Comparison of ENCODE assay signal across 8 mouse cellular contexts in the genomic region with DNA sequence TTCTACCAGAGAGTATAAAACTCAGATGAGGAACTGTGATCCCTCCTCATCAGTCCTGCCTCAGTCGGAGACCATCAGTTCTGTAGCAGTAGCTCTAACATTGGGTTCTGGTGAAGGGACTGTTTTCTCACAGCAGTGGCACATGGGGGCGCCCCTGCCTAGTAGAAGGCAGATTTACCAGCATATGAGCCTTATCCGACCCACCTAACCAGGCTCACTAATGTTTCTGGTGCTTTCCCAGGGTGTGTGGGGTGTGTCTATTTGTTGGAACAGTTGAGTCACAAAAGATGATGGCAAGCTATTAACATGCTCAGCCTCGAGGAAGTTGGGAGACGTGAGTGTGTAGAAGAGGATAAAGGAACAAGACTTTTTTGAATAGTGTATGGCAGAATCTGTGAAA.
DNase-seq lines count a peak whose midpoint lies in the region; ATAC-seq and TF ChIP-seq lines count a peak whose summit lies in the region.

No protein-coding gene starts in this region.

- H3K4me1 ChIP-seq in MEL (ENCODE audit: control insufficient read depth in 1 of 2, insufficient read depth in 2 of 2, low read length in 2 of 2), result no peaks in the 10 kb centered on the region
- no peaks in the 10 kb centered on the region for H3K4me1 ChIP-seq in hindbrain, embryonic 13.5 days (replicated peaks)
- H3K4me1 ChIP-seq in neural tube, embryonic 12.5 days, result no peaks in the 10 kb centered on the region

- no peaks in the 10 kb centered on the region for H3K79me2 ChIP-seq in MEL (ENCODE audit: control insufficient read depth, insufficient read depth, low read length, poor library complexity)

- H3K4me2 ChIP-seq in hindbrain, embryonic 13.5 days, result no peak overlapping the region
- H3K4me2 ChIP-seq in neural tube, embryonic 12.5 days (replicated peaks), result no peak overlapping the region

- no peak overlapping the region for H3K27ac ChIP-seq in MEL (ENCODE audit: control insufficient read depth, low read depth, low read length)
- no peak overlapping the region for H3K27ac ChIP-seq in hindbrain, embryonic 13.5 days
- H3K27ac ChIP-seq in neural tube, embryonic 12.5 days, result no peak overlapping the region

- TF ChIP-seq CTCF in MEL (IDR thresholded peaks at IDR 0.05 in 2 of 3, conservative IDR thresholded peaks at IDR 0.05 in 1 of 3; ENCODE audit: control insufficient read depth in 1 of 3, insufficient read depth in 1 of 3, low read depth in 2 of 3, low read length in 3 of 3, poor library complexity in 1 of 3, severe bottlenecking in 1 of 3), result peak in 1 of 3 experiments; percentile 30; a peak in 1 of 6 replicates

- intact Hi-C loops in left cerebral cortex, postnatal 25 days (cut with DNase I), result loop anchor here (2.0 to 10.0 kb wide), 3 partner anchors 429 to 1271 kb away; no protein-coding TSS in a partner anchor

- no peak for TF ChIP-seq POLR2A in MEL (IDR thresholded peaks at IDR 0.05; ENCODE audit: control insufficient read depth in 1 of 2, insufficient read depth in 1 of 2, low read depth in 1 of 2, low read length in 2 of 2, poor library complexity in 1 of 2)

- peak; percentile 11 to 28 for DNase-seq in cerebellum, adult 18-20 months
- no peak for DNase-seq in cerebellum, adult 11-12 months
- peak; percentile 2 for DNase-seq in MEL (ENCODE audit: low read depth, low spot score)
- peak; percentile 69 for DNase-seq in embryo, embryonic 10 days (ENCODE audit: low spot score)
- DNase-seq in left cerebral cortex, postnatal 25 days (ENCODE audit: low spot score in 2 of 2), result peak; percentile 54 to 77
- no peak for DNase-seq in spleen, adult 12 weeks (ENCODE audit: low spot score)

- WGBS in hindbrain, embryonic 13.5 days, result 22% methylated on average over 5 of the region's 5 CpGs
- 23% methylated on average over 5 of the region's 5 CpGs for WGBS in neural tube, embryonic 12.5 days

- H3K9me3 ChIP-seq in MEL (replicated peaks; ENCODE audit: insufficient read depth, low read length), result no peaks in the 10 kb centered on the region
- H3K9me3 ChIP-seq in hindbrain, embryonic 13.5 days, result no peaks in the 10 kb centered on the region
- no peaks in the 10 kb centered on the region for H3K9me3 ChIP-seq in neural tube, embryonic 12.5 days

- no peak overlapping the region for H3K9ac ChIP-seq in MEL (ENCODE audit: control insufficient read depth, low read depth, low read length, poor library complexity, severe bottlenecking)
- H3K9ac ChIP-seq in hindbrain, embryonic 13.5 days, result no peak overlapping the region
- H3K9ac ChIP-seq in neural tube, embryonic 12.5 days, result no peak overlapping the region

- TF ChIP-seq EP300 in MEL (IDR thresholded peaks at IDR 0.05; ENCODE audit: low read depth in 1 of 2, low read length in 2 of 2), result no peak

- ATAC-seq in hindbrain, embryonic 13.5 days (ENCODE audit: low FRiP score), result peak; percentile 80
- ATAC-seq in neural tube, embryonic 12.5 days (ENCODE audit: low FRiP score, low read depth), result peak; percentile 82

- no peaks in the 10 kb centered on the region for H3K27me3 ChIP-seq in MEL (ENCODE audit: control insufficient read depth in 1 of 2, insufficient read depth in 2 of 2, low read length in 2 of 2)
- no peaks in the 10 kb centered on the region for H3K27me3 ChIP-seq in hindbrain, embryonic 13.5 days
- H3K27me3 ChIP-seq in neural tube, embryonic 12.5 days (replicated peaks), result no peaks in the 10 kb centered on the region

- H3K36me3 ChIP-seq in MEL (ENCODE audit: control insufficient read depth in 1 of 2, insufficient read depth in 2 of 2, low read length in 2 of 2), result no peaks in the 10 kb centered on the region
- H3K36me3 ChIP-seq in hindbrain, embryonic 13.5 days, result no peaks in the 10 kb centered on the region
- no peaks in the 10 kb centered on the region for H3K36me3 ChIP-seq in neural tube, embryonic 12.5 days

- no peak overlapping the region for H3K4me3 ChIP-seq in MEL (ENCODE audit: control insufficient read depth in 1 of 2, insufficient read depth in 1 of 2, low read depth in 2 of 2, low read length in 2 of 2)
- H3K4me3 ChIP-seq in hindbrain, embryonic 13.5 days, result no peak overlapping the region
- no peak overlapping the region for H3K4me3 ChIP-seq in neural tube, embryonic 12.5 days

- TF ChIP-seq RAD21 in MEL (IDR thresholded peaks at IDR 0.05; ENCODE audit: low read depth, low read length), result peak; percentile 9

TF ChIP-seq in MEL, 35 proteins besides CTCF, POLR2A, EP300 and RAD21:
- TF ChIP-seq MAZ (IDR thresholded peaks at IDR 0.05; ENCODE audit: low read depth, low read length) (no peak), MYB (IDR thresholded peaks at IDR 0.05; ENCODE audit: low read depth, low read length) (no peak), GATA1 (IDR thresholded peaks at IDR 0.05; ENCODE audit: low read depth, low read length) (no peak), MEF2A (IDR thresholded peaks at IDR 0.05; ENCODE audit: extremely low read depth, insufficient replicate concordance, low read depth, low read length, poor library complexity, severe bottlenecking) (no peak)
TF ChIP-seq in MEL: peak in this region for 0.

Comparison
In these comparisons a context has a peak if more than half of its experiments do, and no peak if none do; other contexts are left out.
1. DNase-seq: peak in cerebellum, adult 18-20 months (2 of 2), MEL (single experiment), embryo, embryonic 10 days (single experiment) and left cerebral cortex, postnatal 25 days (2 of 2); none in cerebellum, adult 11-12 months (single experiment) and spleen, adult 12 weeks (single experiment).